Mouse (Mus musculus) neural tube, embryonic 13.5 days (tissue): Measurements from ENCODE around the gene Olfr1493-ps1. TPM values are rescaled to one million over a fixed set of nuclear protein-coding genes. Genes with fewer than 3 reads are reported as not detected.

Experiments used
- ATAC-seq: fragments of 200-750 bp; cut with Nextera tagmentation; 2 replicates; pipeline ENCODE4 v1.8.0; 2017; ENCODE audit warnings: low read depth, mild to moderate bottlenecking, moderate TSS enrichment, moderate library complexity
- H3K27ac ChIP-seq: fragments of 300-500 bp; sonication (generic); replicated peaks from 2 replicates; pipeline ENCODE4 v1.5.1; 2015; ENCODE audit warnings: moderate library complexity, mild to moderate bottlenecking, inconsistent platforms
- H3K27me3 ChIP-seq: fragments of 300-500 bp; sonication (generic); 2 replicates; pipeline ENCODE4 v1.6.1; 2015; ENCODE audit warnings: mild to moderate bottlenecking, inconsistent platforms
- H3K36me3 ChIP-seq: fragments of 300-500 bp; sonication (generic); 2 replicates; pipeline ENCODE4 v1.6.1; 2015; ENCODE audit warnings: mild to moderate bottlenecking, inconsistent platforms
- H3K4me1 ChIP-seq: fragments of 300-500 bp; sonication (generic); replicated peaks from 2 replicates; pipeline ENCODE4 v1.6.1; 2015; ENCODE audit warnings: inconsistent platforms
- H3K4me2 ChIP-seq: fragments of 300-500 bp; sonication (generic); 2 replicates; pipeline ENCODE4 v1.6.1; 2015; ENCODE audit warnings: inconsistent platforms, mild to moderate bottlenecking, moderate library complexity
- H3K4me3 ChIP-seq: fragments of 300-500 bp; sonication (generic); 2 replicates; pipeline ENCODE4 v1.5.1; 2015; ENCODE audit warnings: mild to moderate bottlenecking, inconsistent platforms
- H3K9ac ChIP-seq: fragments of 300-500 bp; sonication (generic); 2 replicates; pipeline ENCODE4 v1.6.1; 2015; ENCODE audit warnings: moderate library complexity, mild to moderate bottlenecking, inconsistent platforms
- H3K9me3 ChIP-seq: fragments of 300-500 bp; sonication (generic); 2 replicates; pipeline ENCODE4 v1.6.1; 2016; ENCODE audit warnings: inconsistent platforms
- WGBS: fragments of 180-500 bp; shearing (Covaris S2); methylation state at CpG from one replicate; pipeline ENCODE4 v1.1.7; 2015; 5-methylcytosine and 5-hydroxymethylcytosine counted together
- polyA plus RNA-seq: library from polyadenylated mRNA; unstranded; fragments of >200 nt; fragmentation: Nextera tagmentation; extraction: Ambion mirVana; gene quantifications from 2 replicates; pipeline ENCODE4 v1.2.1, GENCODE M21; 2015

Gene Olfr1493-ps1
- not detected in 2 replicates for polyA plus RNA-seq

DNA sequence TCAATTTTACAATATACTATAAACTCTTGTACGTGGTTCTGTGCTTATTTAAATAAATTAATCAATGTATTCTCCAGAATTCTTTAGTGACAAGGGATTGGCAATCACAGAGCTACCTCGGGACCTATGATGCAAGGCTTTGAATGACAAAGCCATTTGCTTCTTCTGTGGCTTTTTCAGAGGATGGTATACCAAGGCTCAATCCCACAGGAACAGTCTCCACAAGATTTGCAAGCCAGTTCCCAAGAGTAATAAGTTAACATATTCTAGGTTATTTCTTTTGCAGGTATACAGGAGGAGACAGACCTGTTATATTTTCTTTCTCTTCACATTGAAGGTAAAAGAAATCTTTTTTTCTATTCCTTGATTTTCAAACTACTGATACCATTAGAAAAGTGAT is at the start of gene Olfr1493-ps1:
Olfr1493-ps1 (plus strand) TSS at position 301 of the 400 bp plus-strand sequence.
- WGBS = 57% methylated on average over 2 of the region's 2 CpGs
- H3K4me3 ChIP-seq = no peak within 1 kb of the TSS
- no peak for ATAC-seq

DNA sequence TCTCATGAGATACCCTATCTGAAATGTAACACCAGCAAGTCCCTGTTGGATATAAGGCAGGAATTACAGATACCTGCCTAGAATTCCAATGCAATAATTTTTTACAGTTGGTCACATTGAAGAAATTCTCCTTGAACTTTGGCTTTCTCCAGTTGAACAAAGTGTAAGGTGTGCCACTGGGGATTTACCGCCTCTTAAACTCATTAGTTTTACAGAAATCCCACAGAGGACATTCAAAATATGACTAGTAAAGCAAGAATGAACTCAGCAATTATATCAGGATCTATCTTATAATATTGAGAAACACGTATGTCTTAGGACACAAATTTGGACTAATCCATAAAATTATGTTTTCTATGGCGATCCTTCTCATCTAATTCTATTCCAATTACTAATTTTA is 26.1 kb upstream of the Olfr1493-ps1 start, which contains the start of gene Olfr1491:
Olfr1491 (plus strand) TSS at position 301 of the 400 bp plus-strand sequence.
- Histone ChIP-seq H3K27ac (no peak within 1 kb of the TSS), H3K9ac (no peak within 1 kb of the TSS), H3K4me1 (no peaks in the 10 kb centered on the region), H3K27me3 (no peaks in the 10 kb centered on the region), H3K36me3 (no peaks in the 10 kb centered on the region), H3K4me3 (no peak within 1 kb of the TSS), H3K4me2 (no peak within 1 kb of the TSS), H3K9me3 (no peaks in the 10 kb centered on the region)
- 77% methylated on average over 3 of the region's 3 CpGs for WGBS
- no peak for ATAC-seq

More for the DNA sequence above, at the start of gene Olfr1493-ps1:
- H3K4me1 ChIP-seq = no peaks in the 10 kb centered on the region
- H3K27me3 ChIP-seq = no peaks in the 10 kb centered on the region
- H3K9ac ChIP-seq = no peak within 1 kb of the TSS
- H3K4me2 ChIP-seq = no peak within 1 kb of the TSS
- peaks cover 10% of the 10 kb centered on the region; the same call in 1 of the 2 replicates for H3K9me3 ChIP-seq
- no peak within 1 kb of the TSS for H3K27ac ChIP-seq
- H3K36me3 ChIP-seq = no peaks in the 10 kb centered on the region

DNA sequence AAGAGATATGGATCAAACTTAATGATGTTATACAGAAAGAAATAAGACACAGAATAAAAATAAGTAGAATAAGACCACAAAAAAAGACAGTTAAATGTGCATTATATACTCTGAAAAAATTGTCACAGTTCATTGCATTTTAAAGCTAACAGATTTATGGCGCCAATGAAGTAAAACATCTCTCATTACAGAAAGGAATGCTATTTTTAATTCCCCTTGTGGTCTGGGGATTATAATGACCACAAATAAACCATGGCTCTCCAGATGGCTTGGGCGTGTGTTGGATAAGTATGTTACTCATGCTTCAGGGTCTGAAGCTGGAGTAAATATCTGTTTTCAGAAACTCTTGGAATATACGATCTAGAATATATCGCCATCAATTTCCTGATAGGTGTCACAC is 16.4 kb downstream of the Olfr1493-ps1 start, which contains the start of gene Olfr1494:
Olfr1494 (plus strand) TSS at position 301 of the 400 bp plus-strand sequence.
- Histone ChIP-seq H3K27me3 (no peaks in the 10 kb centered on the region), H3K4me3 (no peak within 1 kb of the TSS), H3K9me3 (peaks cover 6% of the 10 kb centered on the region; the same call in 1 of the 2 replicates), H3K36me3 (no peaks in the 10 kb centered on the region), H3K27ac (no peak within 1 kb of the TSS), H3K4me2 (no peak within 1 kb of the TSS), H3K9ac (no peak within 1 kb of the TSS), H3K4me1 (no peaks in the 10 kb centered on the region)
- no peak for ATAC-seq
- 91% methylated on average over 4 of the region's 4 CpGs for WGBS

GRCm38 (mm10) chr19:13749366-13749765 is 26.3 kb downstream of the Olfr1493-ps1 start:
- H3K4me1 ChIP-seq = no peaks in the 10 kb centered on the region
- no peaks in the 10 kb centered on the region for H3K9me3 ChIP-seq
- H3K27me3 ChIP-seq = no peaks in the 10 kb centered on the region
- H3K4me2 ChIP-seq = no peak overlapping the region
- ATAC-seq = no peak
- no peak overlapping the region for H3K4me3 ChIP-seq
- no peaks in the 10 kb centered on the region for H3K36me3 ChIP-seq
- no peak overlapping the region for H3K9ac ChIP-seq
- no peak overlapping the region for H3K27ac ChIP-seq
- WGBS = 83% methylated on average over 1 of the region's 1 CpGs

- no peaks in the 10 kb centered on the region for H3K4me1 ChIP-seq
- no peak within 1 kb of the TSS for H3K4me2 ChIP-seq
- no peaks in the 10 kb centered on the region for H3K27me3 ChIP-seq
- H3K36me3 ChIP-seq = no peaks in the 10 kb centered on the region
- H3K9me3 ChIP-seq = no peaks in the 10 kb centered on the region
- WGBS = 83% methylated on average over 3 of the region's 3 CpGs
- H3K27ac ChIP-seq = no peak within 1 kb of the TSS
- no peak within 1 kb of the TSS for H3K9ac ChIP-seq
- no peak within 1 kb of the TSS for H3K4me3 ChIP-seq
- no peak for ATAC-seq
Measured at GRCm38 (mm10) chr19:13764306-13764705, 41.2 kb downstream of the Olfr1493-ps1 start, which contains the start of gene Olfr1495. TSS of gene Olfr1495 (plus strand) at chr19:13764606.

DNA sequence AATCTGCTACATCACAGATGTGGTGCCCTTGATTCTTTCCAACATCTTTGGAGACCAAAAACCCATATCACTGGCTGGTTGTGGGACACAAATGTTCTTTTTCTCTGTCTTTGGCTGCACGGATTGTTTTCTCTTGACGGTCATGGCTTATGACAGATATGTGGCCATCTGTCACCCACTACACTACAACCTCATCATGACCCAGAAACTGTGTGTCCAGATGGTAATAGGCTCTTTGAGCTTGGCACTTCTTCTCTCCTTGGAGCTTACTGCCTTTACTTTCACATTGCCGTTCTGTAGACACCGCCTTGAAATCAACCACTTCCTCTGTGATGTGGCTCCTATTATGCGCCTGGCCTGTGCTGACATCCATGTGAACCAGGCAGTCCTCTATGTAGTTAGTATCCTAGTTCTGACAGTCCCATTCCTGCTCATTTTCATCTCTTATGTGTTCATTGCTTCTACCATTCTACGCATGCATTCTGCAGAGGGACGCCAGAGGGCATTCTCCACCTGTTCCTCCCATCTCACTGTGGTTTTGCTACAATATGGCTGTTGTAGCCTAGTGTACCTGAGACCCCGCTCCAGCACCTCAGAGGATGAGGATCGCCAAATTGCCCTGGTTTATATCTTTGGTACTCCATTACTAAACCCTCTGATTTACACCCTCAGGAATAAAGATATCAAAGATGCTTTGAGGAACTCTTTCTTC is 45.6 kb downstream of the Olfr1493-ps1 start:
- no peaks in the 10 kb centered on the region for H3K27me3 ChIP-seq
- 93% methylated on average over 9 of the region's 9 CpGs for WGBS
- no peak for ATAC-seq
- no peak overlapping the region for H3K27ac ChIP-seq
- H3K9me3 ChIP-seq = no peaks in the 10 kb centered on the region
- no peaks in the 10 kb centered on the region for H3K4me1 ChIP-seq
- no peak overlapping the region for H3K4me3 ChIP-seq
- H3K9ac ChIP-seq = no peak overlapping the region
- H3K4me2 ChIP-seq = no peak overlapping the region
- no peaks in the 10 kb centered on the region for H3K36me3 ChIP-seq

- Histone ChIP-seq H3K4me2 (no peak within 1 kb of the TSS), H3K36me3 (no peaks in the 10 kb centered on the region), H3K27ac (no peak within 1 kb of the TSS), H3K9ac (no peak within 1 kb of the TSS), H3K27me3 (no peaks in the 10 kb centered on the region), H3K4me1 (no peaks in the 10 kb centered on the region), H3K9me3 (no peaks in the 10 kb centered on the region), H3K4me3 (no peak within 1 kb of the TSS)
- ATAC-seq = no peak
- WGBS = 80% methylated on average over 1 of the region's 1 CpGs
Measured at GRCm38 (mm10) chr19:13777578-13777977, 54.5 kb downstream of the Olfr1493-ps1 start, which contains the start of gene Olfr1496. TSS of gene Olfr1496 (plus strand) at chr19:13777878.

Other genes with a start within 250 kb of the Olfr1493-ps1 start
- not detected in 2 replicates for gene Olfr1475, start 243.1 kb upstream of the Olfr1493-ps1 start, polyA plus RNA-seq
- not detected in 2 replicates for gene Olfr1477, start 222.7 kb upstream of the Olfr1493-ps1 start, polyA plus RNA-seq
- not detected in 2 replicates for gene Olfr1480, start 195.4 kb upstream of the Olfr1493-ps1 start, polyA plus RNA-seq
- not detected in 2 replicates for gene Olfr1484, start 139.8 kb upstream of the Olfr1493-ps1 start, polyA plus RNA-seq
- gene Olfr1487, start 105.9 kb upstream of the Olfr1493-ps1 start, polyA plus RNA-seq = not detected in 2 replicates
- gene Olfr1489, start 91.7 kb upstream of the Olfr1493-ps1 start, polyA plus RNA-seq = not detected in 2 replicates
- not detected in 2 replicates for gene Olfr1490, start 72.2 kb upstream of the Olfr1493-ps1 start, polyA plus RNA-seq
- not detected in 2 replicates for gene Olfr1491, start 26.0 kb upstream of the Olfr1493-ps1 start, polyA plus RNA-seq
- gene Olfr1494, start 16.4 kb downstream of the Olfr1493-ps1 start, polyA plus RNA-seq = not detected in 2 replicates
- not detected in 2 replicates for gene Olfr1495, start 41.3 kb downstream of the Olfr1493-ps1 start, polyA plus RNA-seq
- not detected in 2 replicates for gene Olfr1496, start 54.6 kb downstream of the Olfr1493-ps1 start, polyA plus RNA-seq
- gene Olfr1497, start 74.9 kb downstream of the Olfr1493-ps1 start, polyA plus RNA-seq = not detected in 2 replicates
- not detected in 2 replicates for gene Olfr1499, start 96.2 kb downstream of the Olfr1493-ps1 start, polyA plus RNA-seq
- gene Olfr1500, start 107.2 kb downstream of the Olfr1493-ps1 start, polyA plus RNA-seq = not detected in 2 replicates
- not detected in 2 replicates for gene Olfr1501, start 127.4 kb downstream of the Olfr1493-ps1 start, polyA plus RNA-seq
- not detected in 2 replicates for gene Olfr1502, start 138.5 kb downstream of the Olfr1493-ps1 start, polyA plus RNA-seq
- not detected in 2 replicates for gene Olfr1504, start 174.7 kb downstream of the Olfr1493-ps1 start, polyA plus RNA-seq
- not detected in 2 replicates for gene Olfr1505, start 190.3 kb downstream of the Olfr1493-ps1 start, polyA plus RNA-seq